Mouse (Mus musculus) embryonic fibroblast, embryonic 13.5 days (primary cell): Measurements from ENCODE around the gene Cmbl.

Experiments used
- CTCF ChIP-seq: IDR thresholded peaks from 2 replicates; pipeline ENCODE4 v1.5.1; 2011; ENCODE audit warnings: mild to moderate bottlenecking, control low read depth, low read length, moderate library complexity, borderline replicate concordance; ENCODE audit not compliant: insufficient read depth
- POLR2A ChIP-seq: IDR thresholded peaks from 2 replicates; pipeline ENCODE4 v1.6.1; 2011; ENCODE audit warnings: low read depth, mild to moderate bottlenecking, control low read depth, low read length, moderate library complexity

DNA sequence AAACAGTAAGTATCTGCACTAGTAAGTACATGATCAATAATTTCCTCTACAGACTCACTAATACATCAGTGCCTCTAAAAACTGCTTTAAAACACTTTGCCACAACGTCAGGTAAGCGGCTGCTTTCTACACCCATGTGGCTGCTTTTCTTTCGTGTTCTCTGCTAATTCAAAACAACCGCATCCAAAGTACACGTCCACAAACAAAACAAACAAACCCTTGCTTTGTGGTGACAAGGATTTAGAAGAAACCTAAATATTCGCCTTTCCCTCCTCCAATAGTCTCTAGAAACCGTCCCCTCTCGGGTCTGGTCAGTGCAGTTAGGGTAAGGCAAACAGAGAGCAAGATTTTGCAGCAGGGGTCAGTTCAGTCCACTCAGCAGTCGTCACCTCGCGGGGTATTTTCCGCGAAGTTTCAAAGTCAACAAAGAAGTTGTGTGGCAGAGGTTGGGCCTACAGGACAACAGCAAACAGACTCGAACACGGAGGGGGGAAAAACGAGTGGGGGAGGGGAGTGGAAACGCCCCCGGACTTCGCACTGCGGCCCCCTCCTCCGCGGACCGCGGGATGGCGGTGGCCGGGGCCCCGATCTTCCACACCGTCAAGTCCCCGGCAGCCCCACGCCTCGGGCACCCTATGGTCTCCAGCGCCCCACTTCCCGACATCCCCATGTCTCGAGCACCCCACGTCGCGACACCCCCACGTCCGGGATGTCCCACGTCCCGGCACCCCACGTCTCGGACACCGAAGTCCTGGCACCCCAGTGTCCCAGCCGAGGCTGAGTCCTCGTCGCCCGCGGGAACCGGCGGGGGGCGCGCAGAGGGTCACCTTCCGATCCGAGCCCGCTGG, 35.2 kb upstream of the Cmbl start:
- no peak for TF ChIP-seq CTCF
- no peak for TF ChIP-seq POLR2A
